Mouse (Mus musculus): ENCODE data around the gene Mrap2.

Gene Mrap2

DNA sequence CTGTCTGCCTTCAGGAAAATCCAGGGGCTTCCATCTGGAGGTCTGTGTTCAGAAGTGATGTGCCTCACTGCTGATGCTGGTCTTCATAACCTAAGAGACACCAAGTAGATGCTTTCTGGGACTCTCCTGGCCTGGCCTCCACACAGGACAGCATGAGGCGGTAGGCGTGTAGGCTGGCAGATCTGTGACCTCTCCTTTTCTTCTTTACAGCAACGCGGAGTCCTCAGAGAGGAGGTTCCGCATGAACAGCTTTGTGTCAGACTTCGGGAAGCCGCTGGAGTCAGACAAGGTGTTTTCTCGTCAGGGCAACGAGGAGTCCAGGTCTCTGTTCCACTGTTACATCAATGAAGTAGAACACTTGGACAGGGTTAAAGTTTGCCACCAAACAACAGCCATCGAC, 38.1 kb downstream of the Mrap2 start:
- no peak for DNase-seq

DNA sequence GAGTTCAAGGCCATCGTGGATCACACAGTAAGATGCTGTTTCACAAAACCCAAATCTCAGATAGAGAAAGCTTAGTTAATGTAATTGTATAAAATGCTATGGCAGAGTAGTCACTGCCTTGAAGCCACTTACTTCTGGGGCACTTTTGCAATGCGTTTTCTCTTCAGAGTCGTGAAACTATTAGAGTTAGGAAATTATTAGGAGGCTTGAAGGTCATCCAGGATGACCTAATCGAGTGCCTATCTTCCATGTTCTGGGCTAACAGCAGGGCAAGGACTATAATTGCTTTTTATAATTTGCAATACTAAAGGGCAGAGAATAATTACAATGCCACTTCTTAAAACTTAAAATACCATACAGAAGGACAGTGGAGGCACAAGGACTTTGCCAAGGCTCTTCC, 43.2 kb downstream of the Mrap2 start:
- no peak for DNase-seq

DNA sequence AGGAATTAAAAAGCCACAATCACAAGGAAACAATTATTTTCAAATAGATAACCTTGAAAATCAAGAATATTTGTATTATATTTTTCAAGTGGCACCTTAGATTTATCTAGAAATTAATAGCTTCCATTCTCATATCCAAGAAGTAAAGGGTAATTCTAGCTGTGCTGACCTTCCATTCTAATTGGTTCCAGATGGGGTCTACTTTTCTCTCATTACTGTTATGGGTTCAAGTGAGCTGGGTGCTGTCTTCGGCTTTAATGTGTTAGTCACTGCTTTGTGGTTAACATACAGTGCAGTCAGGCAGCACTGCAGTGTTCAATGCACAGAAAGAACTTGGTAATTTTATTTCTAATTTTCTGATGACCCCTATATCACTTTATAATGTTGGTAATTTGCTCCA, 49.6 kb downstream of the Mrap2 start:
- DNase-seq, result no peak

- DNase-seq, result no peak
Observed at GRCm38 (mm10) chr9:87197277-87197676, 53.2 kb downstream of the Mrap2 start.

- DNase-seq, result no peak
Observed at GRCm38 (mm10) chr9:87198036-87198435, 53.9 kb downstream of the Mrap2 start.

- no peak for DNase-seq
Observed at GRCm38 (mm10) chr9:87200426-87200825, 56.3 kb downstream of the Mrap2 start.

DNA sequence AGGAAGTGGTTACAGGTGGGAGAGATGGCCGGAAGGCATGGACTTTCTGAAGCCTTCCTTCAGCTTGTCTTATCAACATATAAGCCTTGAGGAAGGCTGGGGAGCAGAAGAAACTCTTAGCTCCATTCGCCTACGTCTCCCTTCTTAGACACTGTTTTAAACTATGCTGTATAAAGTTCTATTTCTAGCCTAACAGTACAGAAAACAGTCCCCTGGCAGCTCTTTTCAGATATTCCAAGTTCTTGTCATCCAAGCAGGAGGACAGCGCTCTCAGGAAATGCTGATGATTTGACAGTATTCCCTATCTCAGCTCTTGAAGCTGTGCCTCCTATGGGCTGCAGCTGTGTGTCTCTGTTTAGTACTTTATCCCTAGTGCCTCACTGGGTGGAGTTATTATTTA, 56.8 kb downstream of the Mrap2 start:
- no peak for DNase-seq

DNA sequence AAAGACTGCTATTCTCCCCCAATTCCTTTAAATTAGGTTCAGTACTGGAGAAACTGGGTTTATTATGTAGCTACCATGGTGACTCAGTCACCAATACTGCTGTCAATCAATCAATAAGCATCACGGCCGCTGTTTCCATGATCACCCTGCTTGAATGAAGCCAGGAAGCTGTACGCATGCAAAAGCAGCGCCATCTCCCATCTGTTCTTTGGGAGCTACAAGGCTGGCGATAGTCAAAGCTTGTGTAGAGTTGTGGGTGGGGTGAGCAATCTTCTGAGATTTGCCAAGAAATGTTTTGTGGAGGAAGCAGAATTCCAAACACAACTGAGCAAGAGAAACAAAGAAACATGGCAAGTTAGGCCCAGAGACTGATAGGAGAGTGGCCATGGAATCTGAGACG, 58.3 kb downstream of the Mrap2 start:
- no peak for DNase-seq

GRCm38 (mm10) chr9:87210830-87211339, 66.8 kb downstream of the Mrap2 start:
- no peak for DNase-seq

GRCm38 (mm10) chr9:87213204-87213603, 69.1 kb downstream of the Mrap2 start:
- DNase-seq, result no peak

Measured in thymus, postnatal 14 days (tissue).